Mouse (Mus musculus) megakaryocyte, embryonic 14.5 days (primary cell): ENCODE measurements around the gene Zfp300. TPM values are rescaled to one million over a fixed set of nuclear protein-coding genes. Genes with fewer than 3 reads are reported as not detected.

ENCODE experiments used
- H3K27me3 ChIP-seq: replicated peaks from 2 replicates; pipeline ENCODE3; 2012; ENCODE audit warnings: inconsistent platforms
- H3K36me3 ChIP-seq: replicated peaks from 2 replicates; pipeline ENCODE3; 2012; ENCODE audit warnings: low read length, inconsistent platforms, mixed read lengths
- H3K4me1 ChIP-seq: 2 replicates; pipeline ENCODE4 v1.6.1; 2012; ENCODE audit warnings: inconsistent platforms
- H3K4me3 ChIP-seq: replicated peaks from 2 replicates; pipeline ENCODE3; 2012; ENCODE audit warnings: moderate library complexity, mild to moderate bottlenecking, inconsistent platforms
- H3K9me3 ChIP-seq: 2 replicates; pipeline ENCODE4 v1.6.1; 2012; ENCODE audit warnings: inconsistent platforms
- FLI1 ChIP-seq: IDR thresholded peaks from 2 replicates; pipeline ENCODE4 v1.6.1; 2012; ENCODE audit warnings: low read length, inconsistent platforms, mixed read lengths
- GATA1 ChIP-seq: IDR thresholded peaks from 3 replicates; pipeline ENCODE4 v1.6.1; 2012; ENCODE audit warnings: mixed read lengths, low read length, inconsistent platforms, borderline replicate concordance
- polyA plus RNA-seq: library from polyadenylated mRNA; stranded (reverse); fragments of >175 nt; gene quantifications from 2 replicates; pipeline ENCODE4 v1.2.3, GENCODE M21; 2012; ENCODE audit warnings: low replicate concordance; ENCODE audit not compliant: insufficient read depth

Zfp300 gene
- polyA plus RNA-seq, result not detected in 2 replicates

DNA sequence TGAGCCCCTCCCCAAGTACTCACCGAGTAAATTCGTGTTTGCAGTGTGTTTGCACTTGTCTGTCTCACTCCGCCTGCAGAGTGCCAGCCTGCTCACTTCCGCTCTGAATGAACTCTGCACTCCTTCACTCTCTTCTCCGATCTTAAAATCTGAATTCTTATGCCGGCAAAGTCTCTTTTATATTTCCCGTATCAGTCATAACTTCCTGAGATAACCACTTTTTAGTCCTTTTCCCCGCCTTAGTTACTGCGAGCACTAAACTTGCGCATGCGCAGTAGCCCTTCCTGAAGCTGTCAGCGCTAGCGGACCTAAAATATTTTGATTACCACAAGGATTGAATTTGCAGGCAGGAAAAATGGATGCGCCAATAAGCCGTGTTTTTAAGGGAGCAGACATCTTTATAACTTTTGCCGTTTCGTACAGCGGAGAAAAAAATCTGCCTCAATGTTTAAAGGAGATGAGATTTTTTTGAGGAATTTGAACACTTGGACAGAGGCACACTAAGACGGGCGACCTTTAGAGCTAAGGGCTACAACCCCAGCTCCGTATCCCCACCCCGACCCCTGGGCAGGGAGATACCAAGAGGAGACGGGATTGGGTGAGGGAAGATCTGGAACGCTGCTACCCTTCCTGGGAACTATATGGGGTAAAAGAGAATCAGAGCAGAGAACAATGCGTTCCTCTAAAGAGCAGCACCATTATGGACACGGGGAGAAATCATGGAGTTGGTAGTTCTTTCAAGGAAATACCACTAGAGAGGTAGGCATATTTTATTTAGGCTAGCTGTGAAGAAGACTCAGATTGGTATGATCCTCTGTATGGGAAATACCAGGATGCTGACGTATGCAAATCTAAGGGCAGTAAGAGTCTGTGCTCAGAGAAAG is at the start of gene Zfp300:
Zfp300 (minus strand) TSS at position 545 of the 884 bp plus-strand sequence.
- Histone ChIP-seq H3K4me3 (peak within 1 kb of the TSS; percentile 91), H3K27me3 (no peaks in the 10 kb centered on the region), H3K4me1 (peaks cover 19% of the 10 kb centered on the region), H3K36me3 (peaks cover 19% of the 10 kb centered on the region), H3K9me3 (0 out of 2 replicates have a peak, but pooled peaks cover 3% of the 10 kb centered on the region)
- TF ChIP-seq FLI1, result no peak
- TF ChIP-seq GATA1, result no peak

DNA sequence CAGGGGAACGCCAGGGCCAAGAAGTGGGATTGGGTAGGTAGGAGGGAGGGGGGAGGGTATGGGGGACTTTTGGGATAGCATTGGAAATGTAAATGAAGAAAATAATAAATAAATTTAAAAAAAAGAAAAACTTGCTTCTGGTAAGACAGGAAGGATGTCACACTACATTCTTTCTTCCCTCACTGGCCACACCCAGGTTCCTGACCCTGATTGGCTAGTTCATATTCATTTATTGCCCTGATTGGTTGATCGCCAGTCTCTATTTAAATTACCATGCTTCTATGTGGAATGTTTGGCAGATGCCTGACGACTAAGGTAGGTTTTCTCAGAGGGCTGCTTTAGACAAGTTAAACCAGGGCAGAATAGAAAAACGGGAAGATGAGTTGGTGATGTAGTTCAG is 26.2 kb upstream of the Zfp300 start, which contains the start of gene Ssxa1:
Ssxa1 (plus strand) TSS at position 301 of the 400 bp plus-strand sequence.
- Histone ChIP-seq H3K27me3 (peaks cover 2% of the 10 kb centered on the region), H3K9me3 (0 out of 2 replicates have a peak, but pooled peaks cover 2% of the 10 kb centered on the region), H3K4me3 (no peak within 1 kb of the TSS), H3K4me1 (no peaks in the 10 kb centered on the region), H3K36me3 (no peaks in the 10 kb centered on the region)
- TF ChIP-seq GATA1 (no peak), FLI1 (no peak)

DNA sequence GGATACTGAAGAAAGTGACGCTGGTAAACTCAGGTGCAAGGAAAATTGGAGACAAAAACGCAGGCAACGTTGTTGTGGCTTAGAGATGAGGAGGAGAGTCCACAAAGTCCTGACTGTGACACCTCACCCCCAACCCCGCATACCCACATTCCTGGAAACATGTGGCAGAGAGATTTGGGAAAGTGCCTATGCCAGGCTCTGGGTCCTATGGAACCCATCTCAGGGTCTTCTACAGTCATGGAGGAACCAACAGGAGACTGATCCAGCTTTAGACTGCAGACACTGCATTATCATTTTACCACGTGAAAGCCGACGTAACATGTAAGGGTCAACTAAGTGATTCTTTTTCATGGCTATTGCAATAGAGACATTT is 526 bp upstream of the Zfp300 start:
- peak overlapping the region; percentile 91 for H3K4me3 ChIP-seq
- H3K4me1 ChIP-seq, result peaks cover 19% of the 10 kb centered on the region
- H3K36me3 ChIP-seq, result peaks cover 13% of the 10 kb centered on the region
- no peaks in the 10 kb centered on the region for H3K27me3 ChIP-seq
- TF ChIP-seq FLI1, result no peak
- no peak for TF ChIP-seq GATA1
- H3K9me3 ChIP-seq, result no peaks in the 10 kb centered on the region

DNA sequence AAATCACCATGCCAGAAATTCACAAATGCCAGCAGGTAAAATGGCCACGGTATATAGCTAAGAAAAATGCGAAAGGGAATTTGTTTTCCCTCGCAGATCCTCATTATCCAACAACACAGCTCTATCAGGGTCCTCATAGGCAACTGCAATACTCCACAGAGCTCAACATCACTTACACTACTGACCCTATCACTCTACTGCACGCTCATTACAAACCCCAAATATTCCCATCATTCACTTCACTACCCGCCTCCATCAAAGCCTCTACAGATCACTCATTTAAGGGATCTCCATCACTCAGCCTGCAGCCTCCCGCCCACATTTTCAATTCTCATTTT is 713 bp downstream of the Zfp300 start:
- H3K27me3 ChIP-seq, result no peaks in the 10 kb centered on the region
- H3K36me3 ChIP-seq, result peaks cover 25% of the 10 kb centered on the region
- H3K4me1 ChIP-seq, result peaks cover 19% of the 10 kb centered on the region
- TF ChIP-seq GATA1, result no peak
- no peak for TF ChIP-seq FLI1
- peaks cover 5% of the 10 kb centered on the region; the same call in 1 of the 2 replicates for H3K9me3 ChIP-seq
- peak overlapping the region; percentile 91 for H3K4me3 ChIP-seq

DNA sequence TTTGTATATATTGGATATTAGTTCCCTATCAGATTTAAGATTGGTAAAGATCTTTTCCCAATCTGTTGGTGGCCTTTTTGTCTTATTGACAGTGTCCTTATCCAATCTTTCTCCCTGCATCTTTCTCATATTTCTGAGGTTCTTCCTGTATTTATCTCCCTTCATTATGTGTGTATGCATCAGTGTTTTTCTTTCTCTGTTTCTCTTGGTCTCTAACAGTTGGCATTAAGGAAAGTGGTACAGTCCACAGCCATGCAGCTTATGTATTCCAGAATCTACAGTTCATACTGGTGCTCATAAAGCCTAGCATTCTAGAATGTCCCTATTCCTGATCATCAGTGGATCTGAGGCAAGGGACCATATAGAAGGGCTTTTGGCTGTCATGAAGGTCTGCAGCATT is 21.2 kb downstream of the Zfp300 start, which contains the start of gene Spaca5:
Spaca5 (plus strand) TSS at position 301 of the 400 bp plus-strand sequence.
- TF ChIP-seq GATA1 (no peak), FLI1 (no peak)
- Histone ChIP-seq H3K9me3 (peaks cover 3% of the 10 kb centered on the region; the same call in 1 of the 2 replicates), H3K4me3 (no peak within 1 kb of the TSS), H3K36me3 (no peaks in the 10 kb centered on the region), H3K4me1 (no peaks in the 10 kb centered on the region), H3K27me3 (no peaks in the 10 kb centered on the region)

DNA sequence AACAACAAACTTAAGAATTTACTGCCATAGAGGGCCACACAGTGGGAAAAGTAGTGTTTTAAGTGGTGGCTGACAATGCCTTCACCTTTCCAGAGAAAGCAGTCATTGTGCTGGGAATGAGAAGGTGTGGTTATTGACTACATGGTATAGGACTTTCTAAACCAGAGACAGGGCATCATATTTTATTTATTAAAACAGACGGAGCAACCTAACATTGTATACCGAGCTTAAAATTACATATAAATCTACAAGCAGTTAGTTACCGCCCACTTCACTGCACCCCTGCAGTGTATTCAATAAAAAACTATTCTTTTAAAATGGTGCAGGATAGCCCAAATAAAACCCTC is 26.8 kb downstream of the Zfp300 start:
- Histone ChIP-seq H3K4me1 (no peaks in the 10 kb centered on the region), H3K27me3 (no peaks in the 10 kb centered on the region), H3K4me3 (peak overlapping the region; percentile 92), H3K36me3 (peaks cover 9% of the 10 kb centered on the region), H3K9me3 (no peaks in the 10 kb centered on the region)
- TF ChIP-seq FLI1 (no peak), GATA1 (no peak)

DNA sequence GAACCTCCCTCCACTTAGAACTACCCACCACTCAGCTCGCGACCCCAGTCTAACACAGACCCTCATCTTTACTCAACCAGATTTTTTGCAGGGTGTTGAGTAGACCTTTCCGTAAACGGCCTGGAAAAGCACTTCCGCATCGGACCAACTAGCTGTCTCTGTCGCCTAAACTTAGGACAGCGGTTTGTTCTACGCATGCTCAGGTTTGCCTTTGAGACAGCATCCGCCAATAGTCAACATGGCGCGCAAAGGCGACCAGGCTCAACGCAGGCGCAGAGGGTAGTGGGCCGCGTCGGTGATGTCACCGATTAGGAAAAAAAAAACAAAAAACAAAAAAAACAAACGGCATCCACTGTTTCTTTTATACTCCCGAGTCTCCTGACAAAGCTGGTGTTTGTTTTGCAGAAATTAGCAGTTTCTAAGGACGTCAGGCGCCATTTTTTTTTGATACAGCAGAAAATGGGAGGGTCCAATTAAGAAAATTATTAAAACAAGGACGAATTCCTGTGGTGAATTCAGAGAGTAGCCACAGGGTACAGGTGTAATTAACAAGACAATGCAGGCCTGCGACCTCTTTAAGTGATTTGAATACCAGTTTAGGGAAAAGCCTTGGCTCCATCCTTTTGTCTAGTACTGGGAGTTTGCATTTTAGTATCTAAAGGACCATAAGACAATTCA is 27.3 kb downstream of the Zfp300 start, which contains the start of gene Zfp182:
Zfp182 (minus strand) TSS at position 451 of the 678 bp plus-strand sequence.
- H3K27me3 ChIP-seq, result no peaks in the 10 kb centered on the region
- H3K36me3 ChIP-seq, result peaks cover 12% of the 10 kb centered on the region
- no peak for TF ChIP-seq GATA1
- TF ChIP-seq FLI1, result no peak
- no peaks in the 10 kb centered on the region for H3K4me1 ChIP-seq
- H3K4me3 ChIP-seq, result peak within 1 kb of the TSS; percentile 92
- no peaks in the 10 kb centered on the region for H3K9me3 ChIP-seq

DNA sequence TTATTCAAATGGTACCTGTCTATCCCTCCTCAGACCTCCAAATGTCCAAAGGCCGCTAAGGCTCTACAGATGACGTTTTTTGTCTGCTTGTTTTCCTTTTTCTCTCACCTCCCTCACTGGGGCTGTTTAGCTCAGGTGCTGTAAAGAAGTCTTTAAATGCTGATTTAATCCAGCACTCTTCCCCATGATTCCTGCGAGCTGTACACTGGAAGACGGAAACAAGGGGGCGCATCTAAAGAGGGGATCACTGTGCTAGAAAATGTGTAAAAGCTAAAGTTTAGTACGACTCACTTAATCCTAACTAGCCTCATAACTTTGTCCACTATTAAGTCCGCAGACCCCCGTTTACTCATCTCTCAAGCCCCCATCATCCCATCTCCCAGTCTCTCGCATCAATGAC is 27.9 kb downstream of the Zfp300 start:
- TF ChIP-seq GATA1 (no peak), FLI1 (no peak)
- H3K36me3 ChIP-seq, result peaks cover 13% of the 10 kb centered on the region
- no peaks in the 10 kb centered on the region for H3K27me3 ChIP-seq
- no peaks in the 10 kb centered on the region for H3K4me1 ChIP-seq
- H3K9me3 ChIP-seq, result no peaks in the 10 kb centered on the region
- peak overlapping the region; percentile 92 for H3K4me3 ChIP-seq

Other genes with a start within 250 kb of the Zfp300 start
- not detected in 2 replicates for gene Timp1, start 219.4 kb downstream of the Zfp300 start, polyA plus RNA-seq
- 1.8 and 4.0 TPM in 2 replicates for gene Syn1, start 168.5 kb downstream of the Zfp300 start, polyA plus RNA-seq
- 28.5 and 153 TPM in 2 replicates for gene Cfp, start 158.0 kb downstream of the Zfp300 start, polyA plus RNA-seq
- gene Elk1, start 138.9 kb downstream of the Zfp300 start, polyA plus RNA-seq, result 13.9 and 31.4 TPM in 2 replicates
- 40.1 TPM in 1 of 2 replicates, not detected in the other for gene Uxt, start 127.5 kb downstream of the Zfp300 start, polyA plus RNA-seq
- 0.06 TPM in 1 of 2 replicates, not detected in the other for gene Zfp182, start 27.2 kb downstream of the Zfp300 start, polyA plus RNA-seq
- not detected in 2 replicates for gene Spaca5, start 21.1 kb downstream of the Zfp300 start, polyA plus RNA-seq
- not detected in 2 replicates for gene Ssxa1, start 26.3 kb upstream of the Zfp300 start, polyA plus RNA-seq
- gene Gm21876, start 86.1 kb upstream of the Zfp300 start, polyA plus RNA-seq, result not detected in 2 replicates